Mouse (Mus musculus) adrenal gland, postnatal 36 days (tissue): ENCODE results near the gene Macrod2. TPM values are rescaled to one million over a fixed set of nuclear protein-coding genes. Genes with fewer than 3 reads are reported as not detected.

ENCODE experiments used
- DNase-seq, 2 experiments: peaks; one replicate each; pipeline ENCODE4 v3.0.0; 2021; ENCODE audit warnings: mixed read lengths in 1 of 2
- total RNA-seq, 2 experiments: library from RNA; stranded (reverse); gene quantifications; 2 replicates each; pipeline ENCODE4 v1.2.3; 2021

The Macrod2 gene
- total RNA-seq, 2 experiments from 2014 or later = 5.3 to 8.6 TPM

DNA sequence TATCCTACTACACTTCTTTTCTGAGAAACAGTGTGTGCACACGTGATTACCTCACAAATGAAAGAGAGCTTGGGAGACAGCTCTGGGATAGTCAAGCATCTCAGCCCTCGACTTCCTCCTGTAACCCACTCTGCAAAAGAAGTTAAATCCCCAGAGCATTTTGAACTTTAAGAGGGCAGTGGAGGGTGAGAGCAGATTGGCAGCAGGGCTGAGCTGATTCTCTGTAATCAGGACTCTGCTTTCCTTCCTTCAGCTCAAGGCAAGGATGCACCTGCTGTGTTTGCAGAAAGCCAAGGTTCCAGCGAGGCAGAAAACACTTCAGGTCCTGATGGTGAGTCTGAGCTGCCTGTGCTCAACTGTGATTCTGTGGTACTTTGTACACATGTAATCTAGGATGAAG is 1978.9 kb downstream of the Macrod2 start:
- no peak for DNase-seq

DNA sequence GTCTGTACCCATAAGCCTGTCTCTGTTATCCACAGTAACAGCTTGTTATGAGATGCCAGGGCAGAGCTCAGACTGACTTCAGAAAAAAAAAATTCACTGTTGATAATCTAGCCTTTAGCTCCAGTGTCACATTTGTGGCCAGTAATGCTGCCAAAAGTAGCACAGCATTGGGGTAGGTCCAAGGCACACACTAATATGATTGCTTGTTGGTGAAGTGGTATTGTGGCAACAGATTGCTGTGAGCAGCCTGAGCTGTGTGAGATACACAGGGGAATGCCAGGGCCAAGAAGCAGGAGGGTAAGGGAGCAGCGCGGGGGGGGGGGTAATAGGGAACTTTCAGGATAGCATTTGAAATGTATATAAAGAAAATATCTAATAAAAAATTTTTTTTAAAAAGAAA is 1985.5 kb downstream of the Macrod2 start:
- DNase-seq = no peak

DNA sequence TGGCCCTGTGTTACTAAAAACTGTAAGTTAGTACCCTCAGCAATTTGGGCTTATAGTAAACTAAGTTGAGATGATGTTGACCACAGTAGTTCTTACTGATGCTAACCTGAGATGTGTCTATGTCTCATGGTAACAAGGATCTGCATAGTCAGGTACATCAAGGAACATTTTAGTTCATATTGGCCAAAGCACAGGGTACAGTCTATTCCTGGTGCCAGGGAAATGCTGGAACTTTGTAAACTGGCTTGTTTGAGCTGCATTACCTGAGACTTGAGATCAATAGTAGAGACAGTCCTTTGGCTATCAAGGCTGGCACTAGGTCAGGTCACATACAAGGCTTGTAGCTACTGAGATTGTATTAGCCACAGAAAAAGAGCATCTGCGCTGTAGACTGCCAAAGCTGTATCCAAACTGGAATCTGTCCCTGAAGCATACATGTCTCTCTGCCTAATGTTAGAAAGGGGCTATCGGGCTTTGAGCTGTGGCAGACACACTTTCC is 1986.0 kb downstream of the Macrod2 start:
- DNase-seq = no peak

DNA sequence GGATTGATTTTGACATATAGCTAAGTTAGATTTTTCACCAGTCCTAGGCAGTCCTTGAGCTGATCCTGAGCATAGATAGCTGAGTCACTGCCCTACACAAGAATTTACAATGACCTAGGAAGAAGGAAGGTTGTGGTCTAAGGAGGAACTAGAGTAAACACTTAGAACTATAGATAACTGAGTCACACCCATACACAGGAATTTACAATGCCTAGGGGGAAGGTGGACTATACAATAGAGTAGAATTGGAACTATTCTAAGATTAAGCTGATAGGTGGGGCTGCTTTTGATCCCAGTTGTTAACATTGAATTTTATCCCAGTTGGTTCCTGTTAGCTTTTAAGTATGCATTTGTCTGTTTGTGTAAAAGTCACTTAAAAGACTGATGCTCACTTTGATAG is 1998.4 kb downstream of the Macrod2 start:
- no peak for DNase-seq

DNA sequence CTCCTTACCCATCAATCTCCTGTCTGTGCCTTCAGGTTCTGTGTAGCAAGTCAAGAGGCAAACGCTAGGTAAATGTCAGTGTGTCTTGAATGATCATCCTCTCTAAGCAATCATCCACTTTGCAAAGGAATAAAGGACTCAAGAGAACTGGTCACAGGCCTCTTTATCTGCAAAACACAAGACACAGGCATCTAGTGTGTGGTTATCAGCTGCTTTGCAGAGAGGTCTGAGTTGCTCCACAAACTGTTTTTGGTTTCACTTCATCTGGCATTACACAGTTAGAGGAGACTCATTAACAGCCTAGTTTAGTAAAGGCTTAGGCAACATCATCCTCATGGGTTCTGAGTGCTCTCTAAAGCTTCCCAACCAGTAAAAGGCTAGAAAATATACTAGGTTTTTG is 2004.4 kb downstream of the Macrod2 start:
- DNase-seq = no peak

DNA sequence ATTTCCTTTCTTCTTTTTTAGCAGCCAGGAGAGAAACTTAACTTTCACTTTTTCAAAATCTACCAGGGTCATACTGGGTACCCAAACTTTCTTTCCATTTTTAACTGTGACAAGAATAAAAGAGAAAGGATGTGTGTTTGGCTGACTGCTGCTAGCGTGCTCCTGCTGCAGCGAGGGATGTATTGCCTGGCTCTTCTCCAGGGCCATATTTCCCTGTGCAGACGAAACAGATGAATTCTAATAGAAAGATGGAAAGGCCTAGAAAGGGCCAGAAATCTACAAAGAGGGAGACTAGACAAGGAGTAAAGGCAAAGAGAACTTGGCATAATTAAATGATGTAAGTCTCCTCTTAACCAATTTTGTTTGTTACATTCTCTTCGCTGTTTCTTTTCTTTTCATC is 2005.7 kb downstream of the Macrod2 start:
- DNase-seq = no peak

DNA sequence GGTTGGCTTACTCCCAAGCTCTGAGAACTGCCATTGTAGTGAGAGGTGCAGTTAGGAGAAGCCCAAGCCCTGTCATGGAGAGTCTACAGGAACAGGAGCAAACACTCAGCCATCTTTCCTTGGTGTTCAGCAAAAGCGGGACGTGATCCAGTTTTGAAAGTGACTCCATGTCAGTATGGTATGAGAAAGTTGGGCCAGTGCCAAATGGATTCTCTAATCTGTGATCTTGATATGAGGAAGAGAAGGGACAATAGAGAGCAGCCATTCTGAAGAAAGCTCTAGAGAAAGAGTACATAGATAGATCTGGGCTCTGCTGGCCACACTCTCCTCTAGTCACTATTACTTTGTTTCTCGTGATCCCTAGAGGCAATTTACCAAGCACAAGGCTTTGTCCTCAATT is 2006.2 kb downstream of the Macrod2 start:
- no peak for DNase-seq

DNA sequence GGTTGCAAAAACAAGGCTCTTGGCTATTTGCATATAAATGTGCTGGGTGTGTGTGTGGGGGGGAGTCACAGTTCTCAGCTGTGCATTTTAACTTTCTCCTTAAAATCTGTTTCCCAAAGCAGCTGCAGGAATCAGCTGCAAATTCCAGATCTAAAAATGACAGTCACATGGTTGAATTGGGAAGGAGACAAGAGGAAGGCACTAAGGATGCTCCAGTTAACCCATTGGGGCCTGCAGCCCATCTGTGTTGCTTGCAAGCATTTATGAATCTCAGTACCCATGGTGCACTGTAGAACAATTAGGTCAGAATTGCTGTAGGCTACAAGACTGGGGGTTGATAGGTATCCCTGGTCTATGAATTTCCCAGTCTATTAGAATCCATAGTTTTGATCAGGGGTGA is 2008.3 kb downstream of the Macrod2 start:
- no peak for DNase-seq

DNA sequence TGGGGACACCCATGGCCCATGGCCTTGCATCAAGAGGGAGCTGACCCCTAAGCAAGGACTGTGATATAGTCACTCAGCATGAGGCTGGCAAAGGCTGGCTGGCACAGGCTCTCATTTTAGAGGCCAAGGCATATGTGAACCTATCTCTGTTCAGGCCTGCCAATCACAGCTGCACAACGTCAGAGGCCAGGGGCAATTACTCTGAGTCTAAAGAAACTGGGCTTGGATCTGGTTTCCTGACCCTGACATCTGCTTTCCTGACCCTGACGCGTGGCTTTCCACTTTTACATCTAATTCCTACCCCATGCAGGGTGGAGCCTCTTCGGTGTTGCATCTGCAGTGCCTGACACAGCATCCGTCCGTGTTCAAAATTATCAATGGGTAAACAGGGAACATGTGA is 2009.2 kb downstream of the Macrod2 start:
- no peak for DNase-seq

DNA sequence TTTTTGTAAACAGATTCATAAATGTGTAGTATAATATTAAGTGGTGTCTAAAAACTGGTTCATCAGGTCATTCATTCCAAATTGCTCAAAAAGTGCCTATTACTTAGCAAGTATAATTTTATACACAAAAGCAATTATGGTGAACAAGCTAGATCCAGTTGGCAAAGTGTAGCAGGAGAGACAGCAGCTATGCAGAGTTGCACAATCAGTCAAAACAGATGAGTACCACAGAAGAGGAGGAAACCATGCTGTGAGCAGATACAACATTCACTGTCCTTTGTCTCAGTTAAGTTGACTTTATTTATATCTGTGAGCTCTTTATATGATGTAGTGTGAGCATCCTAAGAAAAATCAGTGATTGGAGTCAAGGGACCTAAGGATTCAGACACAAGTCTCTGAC is 2012.2 kb downstream of the Macrod2 start:
- DNase-seq = no peak

DNA sequence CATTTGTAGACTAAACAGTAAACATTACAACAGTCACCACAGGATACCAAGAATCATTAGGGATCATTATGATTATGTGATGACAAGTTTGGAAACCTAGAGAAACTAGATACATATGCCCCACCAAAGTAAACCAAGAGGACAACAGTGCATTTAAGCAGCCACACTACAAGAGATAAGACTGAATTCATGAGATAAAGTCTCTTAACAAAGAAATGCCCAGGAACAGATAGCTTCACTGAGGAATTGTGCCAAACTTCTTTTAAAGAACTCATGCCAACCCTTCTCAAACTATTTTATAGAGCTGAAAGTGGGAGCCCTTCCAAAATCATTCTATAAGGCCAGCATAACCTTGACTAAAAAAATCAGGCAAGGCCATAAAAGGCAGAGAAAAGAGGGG is 2015.0 kb downstream of the Macrod2 start:
- DNase-seq = no peak

DNA sequence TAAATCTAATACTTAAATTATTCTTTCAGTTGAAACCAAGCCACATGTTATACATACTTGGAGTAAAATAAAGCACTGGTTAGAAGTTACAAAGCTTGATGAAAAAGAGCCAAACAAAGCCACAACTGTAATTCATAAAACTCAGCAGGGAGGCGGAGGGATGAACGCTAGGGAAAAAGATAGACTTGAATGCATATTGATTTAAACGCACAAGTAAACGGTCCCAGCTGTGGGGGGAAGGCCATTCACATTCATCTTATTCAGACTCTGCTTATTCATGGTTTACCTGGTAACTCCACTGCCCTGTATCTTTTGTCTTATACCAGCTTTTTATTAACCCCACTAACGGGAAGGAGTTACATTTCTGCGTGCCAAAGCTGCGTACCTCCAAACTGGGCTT is 2038.0 kb downstream of the Macrod2 start:
- no peak for DNase-seq

DNA sequence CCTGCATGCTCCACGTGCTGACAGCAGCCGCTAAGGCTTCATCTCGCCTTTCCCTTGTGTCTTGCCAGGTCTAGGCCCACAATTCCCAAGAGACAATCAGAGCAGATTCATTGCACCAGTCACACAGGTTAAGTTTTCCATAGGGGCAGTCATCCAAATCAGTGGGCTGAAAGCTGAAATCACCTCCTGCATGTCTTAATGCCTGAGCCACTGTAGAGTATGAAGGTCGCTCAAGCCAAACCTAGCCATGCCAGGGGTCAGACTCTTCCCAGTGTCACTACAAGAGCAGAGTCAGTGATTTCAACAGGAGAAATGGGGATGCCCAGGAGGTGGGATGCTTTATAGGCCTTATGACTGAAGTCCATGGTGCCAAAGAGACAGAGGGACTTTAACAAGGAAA is 2039.6 kb downstream of the Macrod2 start:
- no peak for DNase-seq

DNA sequence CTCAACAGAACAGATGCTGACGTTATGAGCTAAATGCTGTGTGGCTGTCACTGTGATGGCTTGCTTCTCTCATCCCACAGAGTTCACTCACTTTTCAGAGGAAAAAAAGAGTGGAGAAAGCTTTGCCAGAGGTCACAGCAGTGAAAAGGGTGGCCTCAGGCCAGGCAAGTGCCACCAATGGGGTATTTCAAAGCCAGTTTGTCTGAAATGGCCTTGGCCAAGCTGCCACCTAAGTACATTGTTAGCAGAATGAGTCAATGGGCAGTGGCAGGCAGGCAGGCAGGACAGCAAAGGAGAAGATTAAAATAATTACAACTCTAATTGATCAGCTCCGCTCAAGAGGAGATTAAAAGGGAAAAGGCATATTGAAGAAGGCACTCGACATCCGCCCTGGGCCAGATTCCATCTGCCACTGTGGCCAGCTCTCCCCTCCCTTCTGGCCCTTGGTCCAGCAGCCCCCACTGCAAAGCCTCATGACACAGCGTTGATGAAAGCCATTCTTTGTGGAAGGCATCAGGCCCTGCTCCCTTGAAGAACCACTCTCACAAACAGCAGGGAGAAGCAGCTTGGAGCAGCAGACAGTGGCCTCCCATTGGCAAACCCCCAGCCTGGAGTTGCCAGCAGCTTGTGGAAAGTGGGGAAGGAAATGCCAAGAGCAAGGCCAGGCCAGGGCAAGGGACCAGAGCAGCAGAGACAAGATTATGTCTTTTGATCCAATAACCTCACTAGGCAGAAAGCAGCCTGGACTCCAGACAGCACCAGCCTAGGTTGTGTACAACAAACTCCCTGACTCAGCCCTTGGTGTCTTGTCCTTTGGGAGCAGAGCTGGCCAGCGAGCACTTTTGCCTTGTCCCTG is 2042.7 kb downstream of the Macrod2 start:
- DNase-seq = peak; percentile 68 to 81

Other genes starting within 250 kb of the Macrod2 start
- gene Gm17374, start 243.3 kb upstream of the Macrod2 start, total RNA-seq = not detected
- gene Esf1, start 224.7 kb upstream of the Macrod2 start, total RNA-seq = 10 to 100 TPM; 24.8 to 27.0 TPM
- gene Ndufaf5, start 224.7 kb upstream of the Macrod2 start, total RNA-seq = 10 to 100 TPM; 19.9 to 22.7 TPM
- gene Sel1l2, start 5.6 kb upstream of the Macrod2 start, total RNA-seq = not detected